Mouse (Mus musculus) urinary bladder, adult 18-20 months (tissue): ENCODE results near the gene Hectd1.

Source experiments
- DNase-seq, 2 experiments: peaks; one replicate each; pipeline ENCODE4 v3.0.0; 2022; ENCODE audit warnings: low spot score in 2 of 2, mixed read lengths in 2 of 2

Hectd1 gene

DNA sequence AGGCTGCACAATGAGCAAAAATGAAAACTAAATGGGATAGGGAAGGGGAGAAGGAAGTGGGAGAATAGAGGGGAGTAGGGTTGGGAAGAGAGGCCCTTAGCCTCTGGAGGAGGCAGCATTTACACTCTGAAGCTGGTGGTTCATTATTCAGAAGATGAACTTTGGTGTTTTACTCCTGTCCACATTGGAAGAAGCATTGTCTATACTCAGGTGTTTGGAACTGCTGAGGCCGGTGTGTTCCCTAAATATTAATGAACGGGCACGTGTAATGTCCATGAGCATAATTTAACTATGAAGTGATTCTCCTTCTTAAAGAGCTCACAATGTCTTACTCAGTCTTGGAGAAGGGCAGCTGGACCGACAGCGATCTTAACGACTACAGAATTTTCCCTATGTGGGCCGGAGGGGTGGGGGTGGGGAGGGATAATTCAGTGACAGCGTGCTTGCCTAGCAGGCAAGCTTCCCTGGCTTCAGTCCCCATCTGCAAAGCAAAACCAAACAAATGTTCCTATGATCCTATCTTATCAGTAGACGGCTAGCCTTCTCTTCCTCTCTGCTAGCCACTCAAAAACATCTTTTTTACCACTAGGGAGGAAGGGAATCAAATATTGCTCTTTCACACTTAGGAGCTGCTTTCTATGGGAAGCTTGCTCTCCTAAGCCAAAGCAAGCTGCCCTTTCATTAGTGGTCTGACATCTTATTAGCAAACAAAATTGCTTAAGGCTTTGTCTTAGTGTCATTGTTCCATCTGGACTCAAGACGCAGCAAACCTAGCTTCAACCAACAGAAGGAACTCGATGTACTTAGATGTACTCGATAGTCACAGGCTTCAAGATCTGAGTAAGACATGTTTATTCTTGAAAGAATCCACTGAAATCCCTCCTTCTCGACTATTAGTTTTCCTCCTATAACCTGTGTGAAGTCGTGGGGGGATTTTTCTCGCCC, 14.5 kb upstream of the Hectd1 start:
- DNase-seq, result no peak

DNA sequence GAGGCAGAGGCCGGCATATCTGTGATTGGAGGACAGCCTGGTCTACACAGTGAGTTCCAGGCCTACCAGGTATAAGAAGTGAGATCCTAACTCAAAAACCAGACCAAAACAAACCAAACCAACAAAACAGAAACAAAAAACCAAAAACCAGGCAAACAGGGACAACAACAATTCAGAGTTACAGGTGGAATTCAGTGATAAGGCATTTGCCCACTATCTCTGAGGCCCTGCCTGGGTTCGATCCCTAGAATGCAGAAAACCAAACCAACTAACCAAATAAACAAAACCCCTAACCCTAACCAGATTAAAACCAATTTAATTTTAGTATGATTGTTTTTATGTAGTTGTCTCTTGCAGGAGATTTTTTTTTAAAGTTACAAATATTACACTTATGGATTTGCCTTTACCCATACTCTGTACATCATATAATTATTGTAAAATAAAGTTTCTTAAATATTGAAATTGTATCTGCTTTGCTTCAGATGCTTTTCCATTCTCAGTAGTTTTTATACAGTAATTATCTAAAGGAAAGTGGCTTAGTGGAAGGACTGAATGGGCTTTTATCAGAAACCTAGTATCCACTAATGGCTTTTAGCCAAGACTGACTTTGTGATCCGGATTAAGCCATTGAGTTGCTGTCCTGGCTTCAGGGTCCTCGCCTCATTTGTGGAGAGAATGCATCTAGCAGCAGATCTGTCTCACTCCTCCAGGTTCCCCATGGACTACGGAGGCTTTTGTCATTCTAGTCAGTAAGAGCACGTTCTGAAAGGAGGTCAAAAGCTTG, 12.9 kb upstream of the Hectd1 start:
- DNase-seq, result no peak

DNA sequence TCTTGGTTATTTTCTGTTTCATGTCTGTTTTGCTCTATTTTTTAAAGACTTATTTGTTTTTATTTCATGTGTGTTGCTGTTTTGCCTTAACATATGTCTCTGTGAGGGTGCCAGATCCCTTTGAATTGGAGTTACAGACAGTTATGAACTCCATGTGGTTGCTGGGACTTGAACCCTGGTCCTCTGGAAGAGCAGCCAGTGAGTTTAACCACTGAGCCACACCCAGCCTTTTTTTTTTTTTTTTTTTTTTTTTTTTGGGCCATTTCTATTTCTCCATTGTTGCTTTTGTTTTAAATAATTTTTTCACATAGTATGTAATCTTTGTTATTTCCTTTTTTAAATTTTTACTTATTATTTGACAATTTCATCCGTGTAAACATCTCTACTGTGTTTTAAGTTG, 10.5 kb upstream of the Hectd1 start:
- DNase-seq, result no peak

DNA sequence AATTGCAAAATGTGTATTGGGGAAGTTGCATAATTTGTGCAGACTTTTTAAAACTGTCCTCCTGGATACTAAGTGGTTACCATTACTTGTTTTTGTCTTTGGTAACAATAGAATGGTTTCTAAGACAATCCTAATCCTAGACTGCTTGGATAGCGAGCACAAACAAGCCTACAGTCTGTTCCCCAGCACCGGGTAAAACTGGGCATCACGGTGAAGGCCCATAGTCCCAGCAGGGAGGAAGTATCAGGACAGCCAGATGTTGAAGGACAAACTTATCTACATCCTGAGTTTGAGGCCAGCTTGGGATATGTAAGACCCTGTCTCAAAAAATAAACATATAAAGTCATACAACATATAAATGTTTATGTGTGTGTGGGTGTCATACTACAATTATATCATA, 5.9 kb upstream of the Hectd1 start:
- no peak for DNase-seq

DNA sequence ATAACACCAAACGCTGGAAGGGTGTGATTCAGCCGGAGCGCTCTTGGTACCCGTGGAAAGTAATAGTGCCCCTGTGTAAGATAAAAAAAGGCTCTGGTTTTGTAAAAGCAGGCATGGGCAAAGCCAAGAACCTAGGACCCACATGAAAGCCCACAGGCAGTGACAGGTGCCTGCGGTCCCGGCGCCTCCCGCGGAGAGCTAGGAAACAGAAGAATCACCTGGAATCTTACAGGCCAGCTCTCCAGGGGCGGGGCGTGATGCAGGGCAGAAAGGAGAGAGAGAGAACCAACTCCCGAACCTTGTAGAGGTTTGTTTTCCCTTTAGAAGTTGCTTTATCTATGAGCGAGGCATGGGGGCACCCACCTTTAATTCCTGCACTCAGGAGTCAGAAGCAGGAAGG, 2.6 kb upstream of the Hectd1 start:
- DNase-seq, result no peak

DNA sequence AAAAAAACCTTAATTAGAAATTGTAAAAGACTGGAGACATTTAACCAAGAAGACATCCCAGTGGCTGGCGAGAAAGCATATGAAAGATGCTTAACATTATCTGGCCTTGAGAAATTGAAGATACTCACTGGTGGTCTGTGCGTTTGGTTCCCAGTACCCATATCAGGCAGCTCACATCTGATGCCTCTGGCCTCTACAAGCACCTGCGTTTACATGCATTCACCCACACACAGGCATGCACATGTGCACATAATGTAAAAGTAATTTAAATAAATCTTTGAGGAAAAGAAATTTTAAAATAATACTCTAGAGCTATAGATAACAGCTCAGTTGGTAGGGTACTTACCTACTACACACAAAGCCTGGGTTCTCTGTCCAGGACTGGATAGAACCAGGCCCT, 2.0 kb upstream of the Hectd1 start:
- no peak for DNase-seq

DNA sequence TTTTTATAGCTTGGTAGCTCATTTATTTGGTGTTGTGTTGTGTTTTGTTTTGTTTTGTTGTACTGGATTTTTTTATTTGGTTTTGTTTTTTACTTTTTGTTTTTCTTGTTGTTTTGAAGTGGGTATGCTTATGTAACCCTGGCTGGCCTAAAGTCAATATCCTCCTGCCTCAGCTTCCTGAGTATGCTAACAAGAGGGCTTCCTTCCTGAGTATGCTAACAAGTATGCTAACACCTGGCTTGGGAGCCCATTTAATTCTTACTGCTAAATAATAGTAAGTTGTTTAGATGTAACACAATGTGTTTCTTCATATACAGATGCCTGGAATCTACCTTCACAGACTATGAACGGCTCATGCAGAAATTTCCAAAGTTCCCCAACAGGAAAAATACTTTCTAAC, 1.3 kb upstream of the Hectd1 start:
- no peak for DNase-seq

DNA sequence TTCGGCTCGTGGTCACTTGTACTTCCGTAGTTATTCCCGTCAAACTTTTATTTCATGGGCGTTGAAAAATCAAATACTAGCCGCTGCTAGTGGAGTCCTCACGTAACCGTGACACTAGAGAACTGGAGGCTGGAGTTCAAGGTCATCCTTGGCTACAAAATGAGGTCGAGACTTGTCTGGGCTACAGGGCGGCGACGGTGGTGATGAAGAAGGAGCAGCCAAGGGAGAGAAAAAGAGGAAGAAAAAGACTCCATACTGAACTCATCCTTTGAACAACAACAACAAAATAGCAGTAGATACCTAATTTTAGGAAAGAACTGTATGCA, 704 bp upstream of the Hectd1 start:
- no peak for DNase-seq

DNA sequence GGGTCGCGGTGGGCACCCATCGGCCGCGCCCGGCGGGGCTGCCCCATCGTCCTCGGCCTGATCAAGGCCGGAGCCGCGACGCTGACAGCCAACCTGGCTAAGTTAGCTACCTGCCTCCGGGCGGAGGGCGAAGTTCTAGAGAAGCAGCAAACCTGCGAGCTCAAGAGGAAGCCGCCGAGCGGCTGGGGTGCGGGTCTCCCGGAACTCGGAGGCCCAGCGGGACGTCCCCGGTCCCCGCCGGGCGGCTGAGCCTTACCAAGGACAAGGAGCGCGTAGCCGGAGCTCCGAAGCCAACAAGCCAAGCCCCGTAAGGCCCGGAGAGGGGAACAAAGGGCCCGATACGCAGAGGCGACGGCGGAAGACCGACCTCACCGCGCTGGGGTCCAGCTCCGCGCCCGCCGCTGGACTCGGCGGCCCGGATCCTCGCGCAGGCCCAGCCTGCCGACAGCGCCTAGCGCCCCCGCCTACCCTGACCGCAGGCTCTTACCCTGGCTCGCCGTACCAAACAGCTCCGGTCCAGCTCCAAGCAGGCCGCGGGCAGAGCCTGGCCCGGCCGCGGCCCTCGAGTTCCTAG, 533 bp downstream of the Hectd1 start:
- peak; percentile 38 to 88 for DNase-seq

DNA sequence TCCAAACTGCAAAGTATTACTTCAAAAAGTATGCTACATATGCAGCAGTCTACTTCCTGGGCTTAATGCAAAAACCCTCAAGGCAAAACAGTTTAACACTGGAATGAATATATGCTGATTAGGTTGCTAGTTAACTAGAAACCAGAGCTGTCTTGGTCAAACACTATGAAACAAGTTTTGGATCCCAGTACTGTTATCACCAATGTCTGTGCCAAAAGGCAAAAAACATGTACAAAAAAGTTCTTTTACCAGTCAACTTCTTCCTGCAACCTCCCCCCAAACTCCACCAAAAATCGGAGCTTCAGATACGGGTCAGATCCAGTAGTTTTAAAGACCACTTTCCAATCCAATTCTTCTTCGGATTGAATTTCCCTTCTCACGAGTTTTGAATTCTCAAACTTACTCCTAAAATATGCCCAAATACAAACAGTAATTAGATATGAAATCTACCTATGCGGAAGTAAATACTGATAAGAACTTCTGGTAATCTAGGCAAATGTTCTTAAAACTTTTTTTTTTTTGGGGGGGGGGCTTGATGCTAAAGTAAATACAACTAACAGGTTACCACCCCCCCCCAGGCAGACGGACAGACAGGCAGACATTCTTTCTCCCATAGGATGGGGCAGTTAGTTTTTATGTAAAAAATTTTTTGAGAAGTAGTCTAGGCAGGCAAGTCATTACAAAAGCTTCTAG, 1.2 kb downstream of the Hectd1 start:
- DNase-seq, result no peak

DNA sequence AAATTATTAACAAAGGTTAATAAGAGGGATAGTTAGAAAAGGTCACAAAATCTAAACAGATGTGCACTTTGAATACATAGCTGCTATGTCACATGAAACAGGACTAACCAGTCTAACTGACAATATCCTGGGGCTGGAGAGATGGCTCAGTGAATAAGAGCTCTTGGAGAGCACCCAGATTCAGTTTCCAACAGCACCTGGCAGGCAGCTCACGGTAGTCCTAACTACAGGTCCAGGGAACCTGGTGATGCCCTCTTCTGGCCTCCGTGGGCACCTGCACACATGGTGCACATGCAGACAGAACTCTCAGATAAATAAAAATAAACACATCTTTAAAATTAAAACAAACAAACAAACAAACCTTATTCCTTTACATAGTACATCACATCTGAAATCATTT, 4.0 kb downstream of the Hectd1 start:
- no peak for DNase-seq

DNA sequence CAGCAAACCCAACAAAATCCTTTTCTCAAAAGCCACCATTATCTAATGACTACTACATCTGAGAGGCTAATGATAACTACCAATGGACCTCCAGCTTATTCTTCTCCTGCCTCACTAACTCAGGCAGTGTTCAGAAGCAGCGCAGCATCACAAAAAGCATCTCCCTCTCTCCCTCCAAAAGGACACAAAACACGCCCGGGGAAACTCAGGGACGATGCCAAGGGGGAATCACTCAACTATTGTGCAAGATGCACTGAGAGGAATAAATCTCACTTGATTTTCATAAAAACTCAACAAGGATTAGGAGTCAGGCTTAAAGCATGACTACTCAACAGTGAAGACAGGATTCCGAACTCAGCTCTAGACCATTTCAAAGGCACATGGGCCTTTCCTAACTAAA, 6.0 kb downstream of the Hectd1 start:
- no peak for DNase-seq

DNA sequence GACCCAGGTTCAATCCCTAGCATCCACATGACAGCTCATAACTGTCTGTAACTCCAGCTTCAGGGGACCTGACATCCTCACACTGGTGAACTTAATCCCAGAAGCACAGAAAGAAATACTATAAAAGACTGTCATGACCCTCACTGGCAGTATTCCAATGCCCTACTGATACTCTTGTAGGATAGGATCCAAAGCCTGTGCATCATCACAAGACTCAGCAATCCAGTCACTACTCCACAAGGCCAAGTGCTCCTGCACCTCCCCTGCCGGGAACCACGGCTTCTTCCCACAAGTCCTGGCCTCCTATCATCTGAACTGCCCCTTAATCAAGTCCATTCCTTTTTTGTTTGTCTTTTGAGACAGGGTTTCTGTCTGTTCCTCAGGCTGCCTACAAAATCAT, 6.5 kb downstream of the Hectd1 start:
- DNase-seq, result no peak

DNA sequence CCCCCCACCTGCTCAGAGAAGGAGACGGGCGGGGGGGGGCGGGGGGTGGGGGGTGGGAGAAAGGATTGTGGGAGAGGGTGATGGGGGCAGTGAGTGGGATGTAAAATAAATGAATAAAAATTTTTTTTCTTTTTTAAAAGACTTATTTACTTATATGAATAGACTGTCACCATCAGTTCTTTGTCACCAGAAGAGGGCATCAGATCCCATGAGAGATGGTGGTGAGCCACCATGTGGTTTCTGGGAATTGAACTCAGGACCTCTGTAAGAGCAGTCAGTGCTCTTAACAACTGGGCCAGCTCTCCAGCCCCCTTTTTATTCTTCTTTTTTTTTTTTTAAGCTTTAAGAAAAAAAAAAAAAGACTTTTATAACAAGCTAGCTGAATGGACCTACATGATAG, 7.1 kb downstream of the Hectd1 start:
- no peak for DNase-seq

DNA sequence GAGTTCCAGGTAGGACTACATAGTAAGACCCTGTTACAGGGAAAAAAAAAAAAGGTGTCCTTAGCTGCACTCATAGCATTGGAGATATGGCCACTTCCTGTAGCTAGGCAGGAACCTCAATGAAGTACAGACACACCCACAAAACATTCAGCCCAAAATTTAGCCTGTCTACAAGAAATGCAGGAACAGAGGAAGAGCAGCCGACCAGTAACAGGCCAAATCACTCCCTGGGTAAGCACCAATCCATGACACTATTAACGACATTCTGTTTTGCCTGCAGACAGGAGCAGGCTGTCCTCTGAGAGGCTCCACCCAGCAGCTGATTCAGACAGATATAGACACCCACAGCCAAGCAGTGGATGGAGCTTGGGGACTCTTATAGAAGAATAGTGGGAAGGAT, 8.1 kb downstream of the Hectd1 start:
- DNase-seq, result peak in 1 of 2 experiments; percentile 27

DNA sequence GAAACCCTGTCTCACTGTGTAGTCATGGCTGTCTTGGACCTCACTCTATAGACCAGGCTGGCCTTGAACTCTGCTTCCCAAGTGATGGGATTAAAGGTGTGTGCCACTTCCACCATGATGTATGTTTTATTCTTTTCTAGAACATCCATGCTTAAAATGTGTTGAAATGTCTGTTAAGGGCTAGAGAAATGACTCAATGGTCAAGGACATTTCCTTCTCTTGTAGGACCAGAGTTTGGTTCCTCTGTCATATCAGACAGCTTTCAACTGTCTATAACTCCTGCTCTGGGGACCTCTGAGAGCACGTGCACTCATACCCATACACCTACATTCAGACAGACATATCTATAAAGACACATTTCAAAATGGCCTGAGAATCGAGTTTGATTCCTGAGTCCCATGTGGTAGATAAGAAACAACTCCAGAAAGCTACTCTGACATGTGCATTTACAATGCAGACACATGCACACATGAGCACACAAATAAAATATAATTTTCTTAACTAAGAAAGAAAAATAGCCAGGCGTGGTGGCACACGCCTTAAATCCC, 9.3 kb downstream of the Hectd1 start:
- DNase-seq, result no peak

DNA sequence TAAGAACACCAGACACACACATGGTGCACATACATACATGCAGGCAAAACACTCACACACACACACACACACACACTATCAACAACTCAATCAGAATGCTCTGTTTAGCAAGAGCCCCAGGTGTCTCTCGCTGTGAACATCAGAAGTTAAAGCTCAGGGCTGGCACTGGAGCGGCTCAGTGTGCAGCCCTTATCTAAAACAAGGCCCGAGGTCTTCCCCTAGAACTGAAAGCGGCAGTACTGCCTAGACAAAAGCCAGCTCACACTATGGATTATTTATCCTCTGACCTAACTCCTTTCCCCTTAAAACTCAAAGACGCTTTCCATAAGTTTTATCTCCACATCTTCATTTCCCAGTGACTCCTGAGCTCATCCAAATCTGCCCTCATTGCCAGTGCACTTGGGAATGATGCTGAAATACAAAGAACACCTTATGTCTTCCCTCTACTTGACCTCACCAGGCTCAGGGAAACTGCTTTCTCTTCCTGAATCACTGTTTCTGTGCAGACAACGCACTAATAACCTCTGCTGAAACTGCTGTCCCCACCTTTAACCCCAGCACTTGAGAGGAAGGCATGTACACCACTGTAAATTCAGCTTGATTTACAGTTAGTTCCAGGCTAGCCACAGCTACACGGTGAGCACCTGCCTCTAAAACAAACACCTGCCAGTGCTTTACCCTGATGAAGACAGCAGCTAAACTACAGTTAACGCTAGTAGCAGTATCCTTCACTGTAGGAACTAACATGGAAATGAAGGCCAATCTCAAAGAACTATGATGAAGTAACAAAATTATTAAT, 11.3 kb downstream of the Hectd1 start:
- DNase-seq, result no peak

DNA sequence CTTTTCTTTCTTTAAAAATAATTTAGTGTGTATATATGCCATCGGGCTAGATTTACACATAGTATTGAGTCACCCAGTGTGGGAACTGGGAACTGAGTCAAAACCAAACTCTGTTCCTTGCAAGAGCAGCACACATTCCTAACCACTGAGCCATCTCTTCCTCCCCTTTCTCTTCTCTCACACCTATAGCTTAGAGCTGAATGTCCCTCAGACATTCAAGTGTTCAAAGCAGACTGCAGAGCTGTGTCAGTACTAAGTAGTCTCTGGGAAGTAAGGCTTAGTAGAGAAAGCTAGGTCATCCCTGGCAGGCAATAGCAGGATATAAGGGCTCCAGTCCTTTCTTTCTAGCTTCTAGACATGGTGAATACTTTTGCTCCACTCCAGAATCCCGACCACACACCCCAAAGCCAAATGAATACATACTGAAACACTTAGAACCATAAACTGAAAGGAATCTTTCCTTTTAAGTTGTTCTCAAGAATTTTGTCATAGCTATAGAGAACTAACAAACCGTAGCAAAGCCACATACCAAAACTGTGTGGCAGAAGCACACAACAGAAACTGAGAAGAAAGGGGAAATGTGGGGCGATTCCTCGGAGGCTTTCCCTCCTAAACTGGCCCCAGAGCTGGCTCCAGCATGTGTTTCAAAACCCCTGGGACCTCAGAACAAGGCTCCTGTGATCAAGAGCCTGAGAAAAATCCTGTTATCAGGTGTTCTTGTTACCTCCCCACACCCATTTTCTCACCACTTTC, 17.8 kb downstream of the Hectd1 start:
- no peak for DNase-seq

DNA sequence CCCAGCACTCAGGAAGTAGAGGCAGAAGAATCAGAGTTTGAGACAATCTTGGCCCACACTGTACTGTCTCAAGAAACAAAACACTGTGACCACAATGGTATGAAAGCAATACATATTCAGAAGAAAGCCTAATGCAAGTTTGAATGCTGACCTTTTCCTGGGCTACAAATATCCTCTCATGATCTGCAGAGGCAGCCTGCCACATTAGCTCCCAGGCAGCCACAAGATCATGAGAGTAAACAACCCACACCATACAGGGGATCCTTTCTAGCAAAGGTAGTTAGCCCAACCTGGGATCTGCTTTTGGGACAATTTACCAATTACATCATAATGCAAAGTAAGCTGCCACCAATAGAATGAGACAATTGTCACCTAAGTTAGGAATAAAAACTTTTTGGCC, 18.8 kb downstream of the Hectd1 start:
- no peak for DNase-seq

DNA sequence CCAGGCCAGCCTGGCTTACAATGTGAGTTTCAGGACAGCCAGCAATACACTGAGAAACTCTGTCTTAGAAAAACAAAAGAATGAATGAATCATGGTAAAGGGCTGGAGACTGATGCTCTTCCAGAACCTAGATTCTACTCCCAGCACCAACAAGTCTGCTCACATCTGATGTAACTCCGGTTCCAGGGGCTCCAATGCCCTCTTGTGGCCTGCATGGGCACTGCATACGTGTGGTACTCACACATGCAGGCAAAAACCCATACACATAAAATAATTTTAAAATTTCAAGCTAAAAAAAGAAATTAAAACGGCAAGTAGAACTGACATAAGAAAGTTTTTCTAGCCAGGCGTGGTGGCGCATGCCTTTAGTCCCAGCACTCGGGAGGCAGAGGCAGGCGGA, 44.5 kb downstream of the Hectd1 start:
- no peak for DNase-seq
